Mouse (Mus musculus): ENCODE results near the gene Sik1. TPM values are rescaled to one million over a fixed set of nuclear protein-coding genes. Genes with fewer than 3 reads are reported as not detected.
A peak's percentile ranks its signal among the peaks of the same experiment; 100 is the strongest.

Gene Sik1
- total RNA-seq (2012; rRNA removed): 35.0 and 41.2 TPM in 2 replicates

- in situ Hi-C loops (cut with MboI; ENCODE audit: low sequenced_read_pairs in 2 of 2, unreplicated experiment in 2 of 2): no loop called here
- peaks cover 15 to 25% of the 10 kb centered on the region in 2 experiments; a peak in 3 of 4 replicates for H3K4me1 ChIP-seq (ENCODE audit: control insufficient read depth in 2 of 2, insufficient read depth in 2 of 2, low read length in 2 of 2, poor library complexity in 1 of 2)
- H3K27ac ChIP-seq (ENCODE audit: insufficient read depth, low read depth, low read length, poor library complexity, severe bottlenecking): peak within 1 kb of the TSS; percentile 54; the same call in 1 of the 2 replicates
These were observed at the start of gene Sik1 for GRCm38 (mm10) chr17:31855597-31856518. Gene Sik1 (minus strand): TSS chr17:31855804.

GRCm38 (mm10) chr17:31905201-31905790, 49.7 kb upstream of the Sik1 start:
- Histone ChIP-seq H3K4me3 (ENCODE audit: insufficient read depth in 1 of 2, low read depth in 1 of 2, low read length in 2 of 2, poor library complexity in 1 of 2, severe bottlenecking in 1 of 2) (no peak overlapping the region), H3K36me3 (ENCODE audit: control insufficient read depth, insufficient read depth, low read length, poor library complexity, severe bottlenecking) (no peaks in the 10 kb centered on the region), H3K9me3 (ENCODE audit: control insufficient read depth, insufficient read depth, low read depth, low read length) (no peaks in the 10 kb centered on the region), H3K9ac (ENCODE audit: insufficient read depth, low read depth, low read length, poor library complexity, severe bottlenecking) (no peak overlapping the region), H3K4me1 (ENCODE audit: control insufficient read depth in 2 of 2, insufficient read depth in 2 of 2, low read length in 2 of 2, poor library complexity in 1 of 2) (peaks cover 2 to 3% of the 10 kb centered on the region in 2 experiments; a peak in 1 of 4 replicates), H3K27ac (ENCODE audit: insufficient read depth, low read depth, low read length, poor library complexity, severe bottlenecking) (no peak overlapping the region)
- TF ChIP-seq MAFK (IDR thresholded peaks at IDR 0.05; ENCODE audit: insufficient read depth, low read depth, low read length) (no peak), HCFC1 (IDR thresholded peaks at IDR 0.05; ENCODE audit: borderline replicate concordance, insufficient read depth, low read length) (no peak), ZNF384 (IDR thresholded peaks at IDR 0.05; ENCODE audit: low read depth, low read length) (no peak), CHD2 (IDR thresholded peaks at IDR 0.05; ENCODE audit: low read depth, low read length) (no peak), ZC3H11A (IDR thresholded peaks at IDR 0.05; ENCODE audit: borderline replicate concordance, low read depth, low read length) (no peak)
- DNase-seq (ENCODE audit: low read depth, low spot score): no peak
- in situ Hi-C loops (cut with MboI; ENCODE audit: low sequenced_read_pairs in 2 of 2, unreplicated experiment in 2 of 2): no loop called here

More at GRCm38 (mm10) chr17:31855597-31856518, at the start of gene Sik1:
- no peak for TF ChIP-seq CHD2 (IDR thresholded peaks at IDR 0.05; ENCODE audit: low read depth, low read length)
- TF ChIP-seq ZC3H11A (IDR thresholded peaks at IDR 0.05; ENCODE audit: borderline replicate concordance, low read depth, low read length): no peak; the same call in 1 of the 2 replicates
- TF ChIP-seq HCFC1 (IDR thresholded peaks at IDR 0.05; ENCODE audit: borderline replicate concordance, insufficient read depth, low read length): 0 out of 2 replicates have a peak, but pooled peaks have one; percentile 7
- no peak for TF ChIP-seq ZNF384 (IDR thresholded peaks at IDR 0.05; ENCODE audit: low read depth, low read length)
- no peak for TF ChIP-seq MAFK (IDR thresholded peaks at IDR 0.05; ENCODE audit: insufficient read depth, low read depth, low read length)
- peaks cover 18% of the 10 kb centered on the region for H3K36me3 ChIP-seq (ENCODE audit: control insufficient read depth, insufficient read depth, low read length, poor library complexity, severe bottlenecking)
- peak within 1 kb of the TSS; percentile 85 for H3K9ac ChIP-seq (ENCODE audit: insufficient read depth, low read depth, low read length, poor library complexity, severe bottlenecking)
- peak within 1 kb of the TSS; percentile 81 to 84 for H3K4me3 ChIP-seq (ENCODE audit: insufficient read depth in 1 of 2, low read depth in 1 of 2, low read length in 2 of 2, poor library complexity in 1 of 2, severe bottlenecking in 1 of 2)
- no peaks in the 10 kb centered on the region for H3K9me3 ChIP-seq (ENCODE audit: control insufficient read depth, insufficient read depth, low read depth, low read length)
- peak; percentile 87 for DNase-seq (ENCODE audit: low read depth, low spot score)

- Histone ChIP-seq H3K36me3 (ENCODE audit: control insufficient read depth, insufficient read depth, low read length, poor library complexity, severe bottlenecking) (no peaks in the 10 kb centered on the region), H3K27ac (ENCODE audit: insufficient read depth, low read depth, low read length, poor library complexity, severe bottlenecking) (no peak overlapping the region), H3K4me1 (ENCODE audit: control insufficient read depth in 2 of 2, insufficient read depth in 2 of 2, low read length in 2 of 2, poor library complexity in 1 of 2) (peaks cover 2 to 3% of the 10 kb centered on the region in 2 experiments; a peak in 1 of 4 replicates), H3K4me3 (ENCODE audit: insufficient read depth in 1 of 2, low read depth in 1 of 2, low read length in 2 of 2, poor library complexity in 1 of 2, severe bottlenecking in 1 of 2) (no peak overlapping the region), H3K9me3 (ENCODE audit: control insufficient read depth, insufficient read depth, low read depth, low read length) (no peaks in the 10 kb centered on the region), H3K9ac (ENCODE audit: insufficient read depth, low read depth, low read length, poor library complexity, severe bottlenecking) (no peak overlapping the region)
- DNase-seq (ENCODE audit: low read depth, low spot score): no peak
- TF ChIP-seq HCFC1 (IDR thresholded peaks at IDR 0.05; ENCODE audit: borderline replicate concordance, insufficient read depth, low read length) (no peak), ZC3H11A (IDR thresholded peaks at IDR 0.05; ENCODE audit: borderline replicate concordance, low read depth, low read length) (no peak), CHD2 (IDR thresholded peaks at IDR 0.05; ENCODE audit: low read depth, low read length) (no peak), ZNF384 (IDR thresholded peaks at IDR 0.05; ENCODE audit: low read depth, low read length) (no peak), MAFK (IDR thresholded peaks at IDR 0.05; ENCODE audit: insufficient read depth, low read depth, low read length) (no peak)
- in situ Hi-C loops (cut with MboI; ENCODE audit: low sequenced_read_pairs in 2 of 2, unreplicated experiment in 2 of 2): no loop called here
These were observed 48.4 kb upstream of the Sik1 start for GRCm38 (mm10) chr17:31904036-31904435.

GRCm38 (mm10) chr17:31902630-31903198, 47.1 kb upstream of the Sik1 start:
- in situ Hi-C loops (cut with MboI; ENCODE audit: low sequenced_read_pairs in 2 of 2, unreplicated experiment in 2 of 2): no loop called here
- H3K9ac ChIP-seq (ENCODE audit: insufficient read depth, low read depth, low read length, poor library complexity, severe bottlenecking): no peak overlapping the region
- peaks cover 2 to 9% of the 10 kb centered on the region in 2 experiments; a peak in 1 of 4 replicates for H3K4me1 ChIP-seq (ENCODE audit: control insufficient read depth in 2 of 2, insufficient read depth in 2 of 2, low read length in 2 of 2, poor library complexity in 1 of 2)
- TF ChIP-seq MAFK (IDR thresholded peaks at IDR 0.05; ENCODE audit: insufficient read depth, low read depth, low read length) (no peak), HCFC1 (IDR thresholded peaks at IDR 0.05; ENCODE audit: borderline replicate concordance, insufficient read depth, low read length) (no peak), ZC3H11A (IDR thresholded peaks at IDR 0.05; ENCODE audit: borderline replicate concordance, low read depth, low read length) (no peak), CHD2 (IDR thresholded peaks at IDR 0.05; ENCODE audit: low read depth, low read length) (no peak), ZNF384 (IDR thresholded peaks at IDR 0.05; ENCODE audit: low read depth, low read length) (no peak)
- H3K4me3 ChIP-seq (ENCODE audit: insufficient read depth in 1 of 2, low read depth in 1 of 2, low read length in 2 of 2, poor library complexity in 1 of 2, severe bottlenecking in 1 of 2): no peak overlapping the region
- DNase-seq (ENCODE audit: low read depth, low spot score): no peak
- H3K27ac ChIP-seq (ENCODE audit: insufficient read depth, low read depth, low read length, poor library complexity, severe bottlenecking): no peak overlapping the region
- no peaks in the 10 kb centered on the region for H3K9me3 ChIP-seq (ENCODE audit: control insufficient read depth, insufficient read depth, low read depth, low read length)
- H3K36me3 ChIP-seq (ENCODE audit: control insufficient read depth, insufficient read depth, low read length, poor library complexity, severe bottlenecking): no peaks in the 10 kb centered on the region

All from ES-E14 (cell line).